Comparison of ENCODE assay signal across 9 mouse cellular contexts in genomic region chr5:142842137-142842642, GRCm38 (mm10). TPM values are rescaled to one million over a fixed set of nuclear protein-coding genes. Genes with fewer than 3 reads are reported as not detected.
DNase-seq lines count a peak whose midpoint lies in the region; ATAC-seq and TF ChIP-seq lines count a peak whose summit lies in the region.
"Had no signal": no experiment of that assay in that cellular context is flagged by ENCODE, and none has a peak within 500 bp of the region (broad histone marks: within the 10 kb centered on the region; RNA-seq: fewer than 3 reads in every experiment).

No protein-coding gene starts in this region.

- no peak overlapping the region for H3K9ac ChIP-seq in hindbrain, embryonic 11.5 days (ENCODE audit: low read depth, low read length)
- H3K9ac ChIP-seq in hindbrain, embryonic 14.5 days = no peak overlapping the region
- H3K9ac ChIP-seq: limb, embryonic 15.5 days had no signal

- H3K36me3 ChIP-seq in hindbrain, embryonic 11.5 days (ENCODE audit: control insufficient read depth, insufficient read depth, low read length) = no peaks in the 10 kb centered on the region
- H3K36me3 ChIP-seq in hindbrain, embryonic 14.5 days (replicated peaks; ENCODE audit: control insufficient read depth, insufficient read depth) = no peaks in the 10 kb centered on the region
- no peaks in the 10 kb centered on the region for H3K36me3 ChIP-seq in E14TG2a.4 (ENCODE audit: insufficient read depth, low read length)
- H3K36me3 ChIP-seq: limb, embryonic 15.5 days had no signal

- no peaks in the 10 kb centered on the region for H3K4me1 ChIP-seq in hindbrain, embryonic 11.5 days (replicated peaks; ENCODE audit: control insufficient read depth, insufficient read depth, low read length)
- H3K4me1 ChIP-seq in hindbrain, embryonic 14.5 days (replicated peaks; ENCODE audit: control insufficient read depth, insufficient read depth, low read length) = no peaks in the 10 kb centered on the region
- H3K4me1 ChIP-seq in E14TG2a.4 (replicated peaks; ENCODE audit: low read depth, low read length) = peaks cover 26% of the 10 kb centered on the region

- peak; percentile 53 for DNase-seq in hindbrain, embryonic 11.5 days (ENCODE audit: low spot score)
- DNase-seq in hindbrain, embryonic 14.5 days (ENCODE audit: low spot score) = no peak
- peak; percentile 24 for DNase-seq in c-Kit-positive CD71-negative TER-119-negative erythroid progenitor cells, embryonic 14.5 days (ENCODE audit: low read depth)
- DNase-seq in heart, postnatal 14 days = peak; percentile 39 to 43
- peak; percentile 27 to 30 for DNase-seq in lung, adult 18-20 months
- DNase-seq in thymus, postnatal 4 days = peak; percentile 52
- DNase-seq in left cerebral cortex, postnatal 14 days (ENCODE audit: low spot score in 2 of 2) = no peak

- no peaks in the 10 kb centered on the region for H3K27me3 ChIP-seq in hindbrain, embryonic 11.5 days (ENCODE audit: control insufficient read depth, insufficient read depth, low read length)
- H3K27me3 ChIP-seq in hindbrain, embryonic 14.5 days (ENCODE audit: control insufficient read depth, insufficient read depth, low read length) = no peaks in the 10 kb centered on the region
- 0 out of 2 replicates have a peak, but pooled peaks cover 7% of the 10 kb centered on the region for H3K27me3 ChIP-seq in E14TG2a.4 (ENCODE audit: insufficient read depth, low read length)
- H3K27me3 ChIP-seq: limb, embryonic 15.5 days had no signal

- WGBS in hindbrain, embryonic 11.5 days = 22% methylated on average over 7 of the region's 7 CpGs
- 20% methylated on average over 7 of the region's 7 CpGs for WGBS in hindbrain, embryonic 14.5 days

- H3K4me2 ChIP-seq in hindbrain, embryonic 11.5 days (replicated peaks; ENCODE audit: low read depth, low read length) = no peak overlapping the region
- no peak overlapping the region for H3K4me2 ChIP-seq in hindbrain, embryonic 14.5 days (replicated peaks)
- H3K4me2 ChIP-seq: limb, embryonic 15.5 days had no signal

- peak; percentile 19; the same call in 1 of the 2 replicates for TF ChIP-seq CTCF in E14TG2a.4 (conservative IDR thresholded peaks at IDR 0.05; ENCODE audit: low read length)

- intact Hi-C loops in heart, postnatal 14 days (cut with DNase I) = loop anchor here (1.0 to 5.0 kb wide), 2 partner anchors 74 to 120 kb away; no protein-coding TSS in a partner anchor
- intact Hi-C loops in left cerebral cortex, postnatal 14 days (cut with DNase I) = no loop called here

- H3K27ac ChIP-seq in hindbrain, embryonic 11.5 days (ENCODE audit: low read depth, low read length) = no peak overlapping the region
- no peak overlapping the region for H3K27ac ChIP-seq in hindbrain, embryonic 14.5 days

- peak; percentile 68; the same call in 1 of the 2 replicates for ATAC-seq in hindbrain, embryonic 11.5 days (ENCODE audit: low FRiP score)
- no peak for ATAC-seq in hindbrain, embryonic 14.5 days (ENCODE audit: low FRiP score)

- no peak overlapping the region for H3K4me3 ChIP-seq in hindbrain, embryonic 11.5 days (ENCODE audit: low read depth, low read length)
- H3K4me3 ChIP-seq in hindbrain, embryonic 14.5 days (replicated peaks; ENCODE audit: low read length) = no peak overlapping the region
- H3K4me3 ChIP-seq in E14TG2a.4 (replicated peaks; ENCODE audit: low read length) = no peak overlapping the region
- H3K4me3 ChIP-seq: limb, embryonic 15.5 days had no signal

- no peaks in the 10 kb centered on the region for H3K9me3 ChIP-seq in hindbrain, embryonic 11.5 days (ENCODE audit: control insufficient read depth, low read length)
- H3K9me3 ChIP-seq in hindbrain, embryonic 14.5 days (ENCODE audit: control insufficient read depth, low read length) = no peaks in the 10 kb centered on the region
- no peaks in the 10 kb centered on the region for H3K9me3 ChIP-seq in E14TG2a.4 (ENCODE audit: low read length)
- H3K9me3 ChIP-seq: limb, embryonic 15.5 days had no signal

RNA-seq across cellular contexts. Expression of gene Tnrc18, which starts 24.7 kb away (rescaled TPM):
- 30.7 and 44.0 TPM in 2 replicates for polyA plus RNA-seq in hindbrain, embryonic 11.5 days (2014; fragmentation: Nextera tagmentation; extraction: Ambion mirVana)
- polyA plus RNA-seq in hindbrain, embryonic 14.5 days (2014; fragmentation: Nextera tagmentation; extraction: Ambion mirVana) = 34.1 and 38.9 TPM in 2 replicates
- 10 to 100 TPM; 75.6 to 83.8 TPM for total RNA-seq in heart, postnatal 14 days (2021)
- 100 to 1,000 TPM; 136 to 162 TPM for total RNA-seq in left cerebral cortex, postnatal 14 days (2021)

RNA-seq across cellular contexts. Expression of gene Fbxl18, which starts 53.0 kb away (rescaled TPM):
- 12.1 and 14.5 TPM in 2 replicates for polyA plus RNA-seq in hindbrain, embryonic 11.5 days (2014; fragmentation: Nextera tagmentation; extraction: Ambion mirVana)
- polyA plus RNA-seq in hindbrain, embryonic 14.5 days (2014; fragmentation: Nextera tagmentation; extraction: Ambion mirVana) = 26.1 TPM in 2 replicates
- 1 to 10 TPM; 7.1 to 7.7 TPM for total RNA-seq in heart, postnatal 14 days (2021)
- total RNA-seq in left cerebral cortex, postnatal 14 days (2021) = 10 to 100 TPM; 34.2 to 34.4 TPM

Comparison
In these comparisons a context has a peak if more than half of its experiments do, and no peak if none do; other contexts are left out.
1. DNase-seq: peak in hindbrain, embryonic 11.5 days (single experiment), c-Kit-positive CD71-negative TER-119-negative erythroid progenitor cells, embryonic 14.5 days (single experiment), heart, postnatal 14 days (2 of 2), lung, adult 18-20 months (2 of 2) and thymus, postnatal 4 days (single experiment); none in hindbrain, embryonic 14.5 days (single experiment) and left cerebral cortex, postnatal 14 days (0 of 2).
2. RNA of gene Fbxl18, which starts 53.0 kb away (total RNA-seq): 34.2 to 34.4 TPM in left cerebral cortex, postnatal 14 days; 7.1 to 7.7 TPM in heart, postnatal 14 days; every median in the first group is over 4 times any median in the second.